Mouse (Mus musculus) embryonic facial prominence, embryonic 15.5 days (tissue): Measurements from ENCODE around the gene Duoxa1. TPM values are rescaled to one million over a fixed set of nuclear protein-coding genes. Genes with fewer than 3 reads are reported as not detected.

Experiments used
- ATAC-seq: fragments of 200-750 bp; cut with Nextera tagmentation; 2 replicates; pipeline ENCODE4 v1.8.0; 2017; ENCODE audit warnings: low read depth, moderate TSS enrichment; ENCODE audit not compliant: insufficient number of reproducible peaks, low FRiP score, low TSS enrichment
- H3K27ac ChIP-seq: fragments of 300-500 bp; sonication (generic); replicated peaks from 2 replicates; pipeline ENCODE4 v1.5.1; 2015; ENCODE audit warnings: mild to moderate bottlenecking, inconsistent platforms
- H3K27me3 ChIP-seq: fragments of 300-500 bp; sonication (generic); 2 replicates; pipeline ENCODE4 v1.6.1; 2015; ENCODE audit warnings: inconsistent platforms
- H3K36me3 ChIP-seq: fragments of 300-500 bp; sonication (generic); 2 replicates; pipeline ENCODE4 v1.6.1; 2015; ENCODE audit warnings: mild to moderate bottlenecking, inconsistent platforms
- H3K4me1 ChIP-seq: fragments of 300-500 bp; sonication (generic); 2 replicates; pipeline ENCODE4 v1.6.1; 2015; ENCODE audit warnings: inconsistent platforms
- H3K4me2 ChIP-seq: fragments of 300-500 bp; sonication (generic); replicated peaks from 2 replicates; pipeline ENCODE4 v1.6.1; 2015; ENCODE audit warnings: mild to moderate bottlenecking, inconsistent platforms
- H3K4me3 ChIP-seq: fragments of 300-500 bp; sonication (generic); replicated peaks from 2 replicates; pipeline ENCODE4 v1.5.1; 2015; ENCODE audit warnings: mild to moderate bottlenecking, inconsistent platforms
- H3K9ac ChIP-seq: fragments of 300-500 bp; sonication (generic); 2 replicates; pipeline ENCODE4 v1.6.1; 2015; ENCODE audit warnings: inconsistent platforms
- H3K9me3 ChIP-seq: fragments of 300-500 bp; sonication (generic); replicated peaks from 2 replicates; pipeline ENCODE4 v1.6.1; 2016; ENCODE audit warnings: inconsistent platforms
- WGBS: fragments of 180-500 bp; shearing (Covaris S2); methylation state at CpG from one replicate; pipeline ENCODE4 v1.1.7; 2015; 5-methylcytosine and 5-hydroxymethylcytosine counted together
- polyA plus RNA-seq: library from polyadenylated mRNA; unstranded; fragments of >200 nt; fragmentation: Nextera tagmentation; extraction: Ambion mirVana; gene quantifications from 2 replicates; pipeline ENCODE4 v1.2.1, GENCODE M21; 2015

The Duoxa1 gene
- polyA plus RNA-seq, 1 experiment from 2014 or later, result 7.6 TPM

DNA sequence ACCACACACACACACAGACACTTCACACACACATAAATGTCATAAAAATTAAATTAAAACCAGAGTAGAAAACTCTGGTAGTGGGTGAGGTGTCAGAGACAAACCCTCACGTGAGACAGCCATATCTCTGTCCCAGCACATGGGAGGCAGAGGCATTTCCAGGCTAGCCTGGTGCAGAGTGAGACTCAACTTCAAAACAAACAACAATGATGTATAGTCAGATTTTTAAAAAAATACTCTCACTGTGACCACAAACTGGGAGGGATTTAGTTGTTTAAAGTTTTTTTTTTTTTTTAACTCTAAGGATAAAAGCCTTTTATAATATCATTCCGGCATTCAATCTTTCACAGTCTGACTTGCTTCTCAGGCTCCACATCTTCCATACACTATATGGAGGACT, 11.8 kb upstream of the Duoxa1 start:
- H3K27me3 ChIP-seq, result no peaks in the 10 kb centered on the region
- 43% methylated on average over 2 of the region's 2 CpGs for WGBS
- ATAC-seq, result no peak
- H3K4me1 ChIP-seq, result 0 out of 2 replicates have a peak, but pooled peaks cover 3% of the 10 kb centered on the region
- no peaks in the 10 kb centered on the region for H3K9me3 ChIP-seq
- H3K4me3 ChIP-seq, result no peak overlapping the region
- no peak overlapping the region for H3K4me2 ChIP-seq
- H3K9ac ChIP-seq, result no peak overlapping the region
- H3K27ac ChIP-seq, result no peak overlapping the region
- no peaks in the 10 kb centered on the region for H3K36me3 ChIP-seq

DNA sequence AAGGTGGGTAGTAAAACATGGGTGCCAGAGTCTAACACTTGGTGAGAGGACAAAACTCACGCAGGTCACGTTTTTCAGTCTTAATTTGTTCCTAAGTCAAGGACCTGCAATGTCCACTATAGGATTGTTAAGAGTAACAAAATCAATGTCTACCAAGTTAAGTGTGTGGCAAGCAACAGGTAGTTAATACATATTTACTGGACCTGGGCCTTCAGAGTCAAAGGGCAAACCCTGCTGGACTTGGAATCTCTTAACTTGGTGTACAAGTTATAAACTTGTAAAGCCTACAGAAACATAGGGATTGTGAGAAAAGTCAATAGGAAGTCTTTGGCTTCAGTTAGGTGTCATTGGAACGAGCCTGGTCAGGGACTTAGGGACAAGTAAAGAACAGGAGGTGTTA, 11.1 kb upstream of the Duoxa1 start:
- no peak overlapping the region for H3K4me2 ChIP-seq
- no peaks in the 10 kb centered on the region for H3K27me3 ChIP-seq
- H3K9me3 ChIP-seq, result no peaks in the 10 kb centered on the region
- 0 out of 2 replicates have a peak, but pooled peaks cover 3% of the 10 kb centered on the region for H3K4me1 ChIP-seq
- H3K36me3 ChIP-seq, result no peaks in the 10 kb centered on the region
- no peak overlapping the region for H3K27ac ChIP-seq
- WGBS, result 83% methylated on average over 3 of the region's 3 CpGs
- no peak for ATAC-seq
- H3K4me3 ChIP-seq, result no peak overlapping the region
- H3K9ac ChIP-seq, result no peak overlapping the region

DNA sequence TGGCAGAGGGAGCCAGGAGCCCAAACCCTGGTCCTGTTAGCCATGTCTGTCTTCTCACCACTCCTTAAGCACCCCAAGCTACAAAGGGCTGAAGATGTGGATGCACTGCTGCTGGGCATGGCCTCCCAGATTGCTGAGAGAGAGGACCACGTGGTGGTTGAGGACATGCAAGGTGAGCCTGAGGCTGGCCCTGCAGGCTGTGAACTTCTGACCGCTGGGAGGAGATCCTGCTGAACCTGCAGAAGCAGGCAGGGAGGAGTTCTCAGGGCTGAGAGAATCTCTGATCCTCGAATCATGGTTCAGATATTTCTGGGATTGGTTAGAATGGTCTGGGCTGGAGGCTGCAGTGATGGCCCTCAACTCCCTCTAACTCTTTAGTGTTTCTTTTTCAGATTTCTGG, 10.4 kb upstream of the Duoxa1 start:
- Histone ChIP-seq H3K9me3 (no peaks in the 10 kb centered on the region), H3K4me3 (no peak overlapping the region), H3K4me2 (no peak overlapping the region), H3K36me3 (no peaks in the 10 kb centered on the region), H3K27me3 (no peaks in the 10 kb centered on the region), H3K9ac (no peak overlapping the region), H3K4me1 (0 out of 2 replicates have a peak, but pooled peaks cover 3% of the 10 kb centered on the region), H3K27ac (no peak overlapping the region)
- 54% methylated on average over 3 of the region's 3 CpGs for WGBS
- ATAC-seq, result no peak

DNA sequence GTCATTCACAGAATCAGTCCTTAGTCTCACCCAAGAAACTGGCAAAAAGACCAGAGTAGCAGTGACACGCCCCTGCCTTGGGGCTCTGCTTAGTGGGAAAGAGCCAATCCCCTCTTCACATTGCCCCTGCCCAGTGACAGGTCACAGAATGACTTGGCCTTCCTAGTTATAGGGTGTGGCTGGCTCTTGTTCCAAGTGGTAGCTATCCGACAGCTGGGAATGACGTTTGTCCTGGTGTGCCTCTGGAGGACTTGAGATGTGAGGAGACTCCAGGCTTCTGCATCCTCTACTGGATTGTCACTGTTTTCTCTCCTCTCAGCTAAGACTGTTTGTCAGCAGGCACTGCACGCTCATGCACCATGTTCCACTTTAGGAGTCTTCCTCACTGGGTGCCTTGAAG, 3.9 kb upstream of the Duoxa1 start:
- H3K27ac ChIP-seq, result no peak overlapping the region
- 60% methylated on average over 4 of the region's 4 CpGs for WGBS
- peaks cover 13% of the 10 kb centered on the region for H3K4me1 ChIP-seq
- H3K4me2 ChIP-seq, result no peak overlapping the region
- no peak overlapping the region for H3K4me3 ChIP-seq
- H3K9me3 ChIP-seq, result no peaks in the 10 kb centered on the region
- H3K36me3 ChIP-seq, result no peaks in the 10 kb centered on the region
- H3K27me3 ChIP-seq, result peaks cover 26% of the 10 kb centered on the region
- ATAC-seq, result no peak
- no peak overlapping the region for H3K9ac ChIP-seq

DNA sequence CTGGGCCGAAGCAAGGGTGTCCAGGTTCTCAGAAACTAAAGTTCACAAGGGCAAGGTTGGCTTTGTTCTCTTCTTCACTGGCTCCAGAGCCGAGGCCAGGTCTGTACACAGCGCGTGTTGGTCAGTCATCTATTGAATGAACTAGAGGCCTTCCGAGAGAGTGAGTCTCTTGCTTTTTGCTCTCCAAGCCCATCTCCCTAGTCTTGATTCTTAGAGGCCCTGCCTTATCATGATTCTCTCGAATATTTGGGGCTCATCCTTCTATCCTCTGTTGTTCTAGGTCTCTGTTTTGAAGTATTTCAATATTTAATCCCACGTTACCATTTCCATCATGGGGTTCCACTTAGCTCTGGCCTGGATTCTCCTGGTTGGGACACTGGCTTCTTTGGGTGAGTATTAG, 1.8 kb upstream of the Duoxa1 start, which contains the start of gene Duox1:
Duox1 (plus strand) TSS at position 301 of the 400 bp plus-strand sequence.
- ATAC-seq, result no peak
- Histone ChIP-seq H3K4me1 (peaks cover 13% of the 10 kb centered on the region), H3K36me3 (no peaks in the 10 kb centered on the region), H3K4me3 (no peak within 1 kb of the TSS), H3K27ac (no peak within 1 kb of the TSS), H3K27me3 (peaks cover 42% of the 10 kb centered on the region), H3K4me2 (no peak within 1 kb of the TSS), H3K9me3 (no peaks in the 10 kb centered on the region), H3K9ac (no peak within 1 kb of the TSS)
- WGBS, result 83% methylated on average over 7 of the region's 7 CpGs

DNA sequence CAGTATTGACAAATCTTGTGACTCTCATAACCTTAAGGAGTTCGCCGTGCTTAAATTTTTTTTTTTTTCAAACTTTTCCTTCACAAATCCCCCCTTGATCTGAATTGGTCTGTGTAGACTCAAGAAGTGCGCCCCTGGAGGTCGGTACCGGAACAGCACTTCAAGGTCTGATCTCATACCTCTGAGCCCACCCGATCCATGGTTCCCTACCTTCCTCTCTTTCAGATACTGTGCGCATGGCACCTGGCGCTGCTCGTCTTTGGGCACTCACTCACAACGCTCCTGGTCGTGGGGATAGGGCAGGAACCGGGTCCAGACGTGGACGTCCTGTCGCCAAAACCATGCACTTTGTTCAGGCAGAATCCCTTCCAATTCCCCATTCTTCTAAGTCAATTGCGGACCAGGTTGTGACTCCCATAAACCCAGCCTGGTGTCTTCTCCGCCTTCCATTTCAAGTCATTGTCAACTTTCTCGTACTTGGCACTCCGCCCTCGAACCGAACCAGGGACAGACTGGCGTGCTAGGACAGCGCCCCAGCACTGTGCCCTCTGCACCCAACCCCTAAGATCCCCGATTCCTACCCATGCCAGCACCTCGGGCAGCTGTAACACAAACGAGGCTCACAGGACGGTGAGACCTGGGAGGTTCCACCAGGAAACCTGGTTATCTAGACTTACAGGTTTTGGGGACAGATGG, 660 bp downstream of the Duoxa1 start:
- peaks cover 53% of the 10 kb centered on the region for H3K27me3 ChIP-seq
- no peak overlapping the region for H3K27ac ChIP-seq
- ATAC-seq, result 0 out of 2 replicates have a peak, but pooled peaks have one; percentile 61
- 0 out of 2 replicates have a peak overlapping the region, but pooled peaks have one; percentile 21 for H3K9ac ChIP-seq
- no peaks in the 10 kb centered on the region for H3K9me3 ChIP-seq
- H3K4me3 ChIP-seq, result peak overlapping the region; percentile 36
- H3K36me3 ChIP-seq, result no peaks in the 10 kb centered on the region
- H3K4me2 ChIP-seq, result peak overlapping the region; percentile 61
- WGBS, result 4% methylated on average over 27 of the region's 27 CpGs
- H3K4me1 ChIP-seq, result peaks cover 13% of the 10 kb centered on the region

DNA sequence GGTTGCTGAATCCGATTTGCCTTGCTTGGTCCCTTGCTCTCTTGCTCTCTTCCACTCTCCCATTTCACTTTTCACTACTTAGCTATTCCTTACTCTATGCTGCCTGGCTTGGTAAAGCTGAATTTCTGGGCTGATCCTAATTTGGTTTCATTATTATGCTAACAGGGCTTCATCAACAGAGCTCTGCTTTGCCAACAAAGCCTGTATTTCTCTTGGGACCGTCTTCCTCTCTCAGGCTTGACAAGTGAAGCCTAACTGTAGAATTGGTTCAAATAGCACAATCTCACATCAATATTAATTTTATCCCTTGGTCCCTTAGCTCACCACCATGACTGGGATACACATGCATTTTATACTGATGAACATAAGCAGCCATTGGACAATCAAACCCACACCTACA, 2.0 kb downstream of the Duoxa1 start:
- WGBS, result 58% methylated on average over 2 of the region's 2 CpGs
- Histone ChIP-seq H3K27me3 (peaks cover 64% of the 10 kb centered on the region), H3K9me3 (no peaks in the 10 kb centered on the region), H3K4me1 (peaks cover 17% of the 10 kb centered on the region), H3K36me3 (no peaks in the 10 kb centered on the region), H3K4me2 (no peak overlapping the region), H3K4me3 (no peak overlapping the region), H3K9ac (no peak overlapping the region), H3K27ac (no peak overlapping the region)
- ATAC-seq, result no peak

DNA sequence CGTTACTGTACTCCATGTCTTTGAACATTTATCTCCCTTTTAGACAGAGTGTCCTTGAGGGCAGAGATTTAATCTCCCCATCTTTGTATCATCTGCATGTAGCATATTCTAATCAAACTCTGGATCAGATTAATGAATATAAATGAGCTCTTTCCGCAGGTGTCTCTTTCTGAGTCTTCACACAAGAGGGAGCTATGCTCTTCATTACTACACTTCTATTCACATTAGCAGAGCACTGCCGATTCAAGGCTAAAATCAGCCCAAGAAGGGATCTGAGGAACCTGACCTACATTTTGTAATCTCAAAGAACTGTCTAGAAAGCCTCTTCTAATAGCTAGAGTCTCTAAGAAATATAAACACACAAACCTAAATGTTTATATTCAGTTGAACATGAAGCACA, 3.9 kb downstream of the Duoxa1 start:
- ATAC-seq, result no peak
- Histone ChIP-seq H3K9ac (no peak overlapping the region), H3K27me3 (peaks cover 65% of the 10 kb centered on the region), H3K4me1 (peaks cover 18% of the 10 kb centered on the region), H3K4me2 (no peak overlapping the region), H3K4me3 (no peak overlapping the region), H3K27ac (no peak overlapping the region), H3K9me3 (no peaks in the 10 kb centered on the region), H3K36me3 (no peaks in the 10 kb centered on the region)
- 45% methylated on average over 3 of the region's 3 CpGs for WGBS

DNA sequence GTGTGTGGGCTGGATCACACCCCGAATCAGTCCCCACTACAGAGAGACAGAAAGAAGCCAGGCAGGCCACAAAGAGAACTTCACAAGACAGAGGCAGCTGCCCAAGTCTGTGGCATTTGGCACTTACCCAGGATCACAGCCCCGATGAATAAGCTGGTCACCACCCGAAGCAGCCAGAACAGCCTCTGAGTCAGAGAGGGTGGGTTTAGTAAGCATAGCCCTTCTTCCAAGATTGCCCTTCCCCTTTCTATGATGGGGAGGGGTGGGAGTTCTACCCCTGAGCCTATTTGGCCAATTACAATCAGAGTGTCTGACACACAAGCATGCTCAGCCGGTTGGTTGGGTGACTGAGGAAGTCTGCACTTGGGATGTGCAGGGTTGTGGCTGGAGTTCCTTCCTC, 7.3 kb downstream of the Duoxa1 start:
- no peaks in the 10 kb centered on the region for H3K36me3 ChIP-seq
- no peak overlapping the region for H3K4me3 ChIP-seq
- H3K9ac ChIP-seq, result no peak overlapping the region
- peaks cover 18% of the 10 kb centered on the region for H3K4me1 ChIP-seq
- 0 out of 2 replicates have a peak overlapping the region, but pooled peaks have one; percentile 7 for H3K27ac ChIP-seq
- H3K4me2 ChIP-seq, result no peak overlapping the region
- H3K27me3 ChIP-seq, result peaks cover 68% of the 10 kb centered on the region
- H3K9me3 ChIP-seq, result no peaks in the 10 kb centered on the region
- WGBS, result 34% methylated on average over 4 of the region's 4 CpGs
- peak; percentile 53; the same call in 1 of the 2 replicates for ATAC-seq

DNA sequence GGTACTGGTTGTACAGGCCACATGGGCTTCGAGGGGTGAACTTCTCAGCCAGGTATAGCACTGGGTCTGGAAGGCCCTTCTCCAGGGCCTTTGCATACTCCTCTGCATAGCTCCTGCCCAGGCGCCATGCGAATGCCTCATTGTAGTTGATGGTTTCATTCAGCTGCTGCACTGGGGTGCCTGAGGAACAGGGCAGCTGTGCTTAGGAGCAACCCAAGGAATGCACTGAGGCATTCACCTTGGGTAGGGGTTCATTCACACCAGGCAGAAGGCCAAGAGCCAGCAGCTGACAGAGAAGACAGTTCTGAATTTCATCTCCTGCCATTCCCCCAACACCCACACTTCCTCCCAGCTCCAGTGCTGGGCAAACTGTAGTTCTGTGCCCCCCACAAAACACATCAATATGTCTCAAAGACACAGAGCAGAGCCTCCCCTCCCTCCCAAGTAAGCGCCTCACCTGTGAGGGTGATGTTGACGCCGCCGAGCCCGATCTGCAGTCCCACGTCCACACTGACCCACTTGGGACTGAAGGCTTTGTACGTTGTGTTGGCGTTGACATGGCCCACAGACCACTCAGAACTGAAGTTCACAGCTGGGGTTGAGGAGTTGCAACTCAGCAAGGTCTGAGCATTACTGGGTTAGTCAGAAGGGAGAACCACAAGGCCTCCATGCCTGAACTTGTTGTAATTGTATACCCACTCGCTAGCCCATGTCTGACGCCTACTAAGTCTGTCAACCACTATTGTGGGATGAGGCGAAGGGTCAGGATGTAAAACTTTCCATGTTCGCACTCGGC, 8.2 kb downstream of the Duoxa1 start:
- Histone ChIP-seq H3K36me3 (no peaks in the 10 kb centered on the region), H3K9me3 (no peaks in the 10 kb centered on the region), H3K4me2 (no peak overlapping the region), H3K9ac (no peak overlapping the region), H3K27me3 (peaks cover 71% of the 10 kb centered on the region), H3K4me3 (no peak overlapping the region), H3K27ac (no peak overlapping the region), H3K4me1 (peaks cover 22% of the 10 kb centered on the region)
- ATAC-seq, result 0 out of 2 replicates have a peak, but pooled peaks have one; percentile 6
- 79% methylated on average over 16 of the region's 16 CpGs for WGBS

DNA sequence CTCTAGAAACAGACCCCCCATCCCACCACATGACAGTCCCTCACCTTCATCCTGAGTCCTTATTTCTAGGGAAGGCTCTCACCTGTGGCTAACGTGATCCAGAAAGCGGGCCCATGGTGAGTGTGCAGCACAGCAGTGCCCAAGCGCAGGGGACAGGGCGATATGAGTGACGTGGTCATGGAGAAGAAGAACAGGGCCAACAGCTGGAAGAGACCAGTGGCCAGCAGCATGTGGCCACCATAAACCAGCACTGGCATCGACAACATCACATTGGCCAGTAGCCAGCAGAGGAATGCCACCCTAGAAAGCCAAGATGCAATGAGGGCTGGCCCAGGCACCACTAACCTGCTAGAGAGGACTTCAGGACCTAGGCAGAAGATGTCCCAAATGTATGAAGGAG, 9.0 kb downstream of the Duoxa1 start:
- Histone ChIP-seq H3K4me2 (no peak overlapping the region), H3K9me3 (no peaks in the 10 kb centered on the region), H3K4me1 (peaks cover 22% of the 10 kb centered on the region), H3K36me3 (no peaks in the 10 kb centered on the region), H3K4me3 (no peak overlapping the region), H3K9ac (no peak overlapping the region), H3K27ac (no peak overlapping the region), H3K27me3 (peaks cover 77% of the 10 kb centered on the region)
- WGBS, result 94% methylated on average over 6 of the region's 6 CpGs
- ATAC-seq, result no peak
